Mouse (Mus musculus): ENCODE results near the gene Itprid2. TPM values are rescaled to one million over a fixed set of nuclear protein-coding genes. Genes with fewer than 3 reads are reported as not detected.

Itprid2 gene
- polyA plus RNA-seq, 1 experiment from 2014 or later, result 5.6 TPM

DNA sequence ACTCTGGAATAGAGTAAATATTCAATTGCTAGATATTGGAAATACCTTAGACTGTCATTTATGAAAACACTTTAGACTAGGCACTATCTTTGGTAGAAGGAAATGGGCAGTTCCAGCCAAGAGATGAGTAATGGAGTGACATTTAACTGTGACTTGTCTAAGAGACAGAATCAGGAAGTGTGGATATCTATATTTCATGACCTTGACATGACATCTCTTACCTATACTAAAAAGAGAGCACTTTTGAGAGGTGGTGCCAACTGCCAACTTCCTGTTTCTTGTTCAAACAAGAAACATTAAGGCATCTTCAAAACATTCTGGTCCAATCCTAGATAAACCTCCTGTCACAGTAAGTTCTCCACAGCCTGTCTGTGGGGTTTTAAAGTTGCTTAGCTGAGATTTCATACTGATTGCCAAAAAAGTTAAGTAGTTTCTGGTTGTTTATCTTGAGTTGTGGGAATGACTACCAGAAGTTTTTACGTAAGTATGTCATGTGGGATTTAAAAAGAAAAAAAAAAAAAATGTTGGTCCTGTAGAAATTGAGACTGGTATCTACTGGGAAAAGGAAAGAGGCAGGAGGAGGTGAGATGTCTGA, 42.6 kb downstream of the Itprid2 start:
- no peak overlapping the region for H3K4me3 ChIP-seq
- H3K36me3 ChIP-seq, result peaks cover 10% of the 10 kb centered on the region; the same call in 1 of the 2 replicates
- no peak for ATAC-seq (replicated peaks; ENCODE audit: insufficient number of reproducible peaks, insufficient read depth, low FRiP score, low read depth)
- H3K27me3 ChIP-seq, result no peaks in the 10 kb centered on the region
- H3K9me3 ChIP-seq (replicated peaks), result no peaks in the 10 kb centered on the region
- H3K4me2 ChIP-seq, result no peak overlapping the region
- H3K9ac ChIP-seq, result no peak overlapping the region
- no peak overlapping the region for H3K27ac ChIP-seq
- 59% methylated on average over 1 of the region's 1 CpGs for WGBS
- H3K4me1 ChIP-seq (replicated peaks), result no peaks in the 10 kb centered on the region

DNA sequence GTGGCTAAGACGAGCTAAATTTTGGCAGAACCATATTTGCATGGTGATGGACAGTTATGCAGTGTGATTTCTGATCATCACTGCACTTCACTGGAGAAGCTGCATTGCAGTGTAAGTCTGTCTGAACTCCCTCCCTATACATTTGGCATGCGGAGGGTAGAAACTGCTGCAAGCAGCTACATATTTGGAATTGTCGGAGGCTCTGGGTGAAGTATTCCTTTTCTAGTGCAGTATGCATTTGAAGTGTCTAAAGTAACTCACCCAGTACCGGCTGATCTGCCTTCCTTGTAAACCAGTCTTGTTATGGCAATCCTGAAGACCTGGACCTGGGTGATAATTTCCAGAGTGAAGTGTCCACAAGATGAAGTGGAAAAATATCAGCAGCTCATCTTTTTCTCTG, 46.5 kb downstream of the Itprid2 start:
- 40% methylated on average over 4 of the region's 4 CpGs for WGBS
- Histone ChIP-seq H3K27me3 (no peaks in the 10 kb centered on the region), H3K27ac (no peak overlapping the region), H3K9me3 (replicated peaks) (no peaks in the 10 kb centered on the region), H3K4me3 (no peak overlapping the region), H3K4me1 (replicated peaks) (no peaks in the 10 kb centered on the region), H3K4me2 (no peak overlapping the region), H3K36me3 (no peaks in the 10 kb centered on the region), H3K9ac (no peak overlapping the region)
- no peak for ATAC-seq (replicated peaks; ENCODE audit: insufficient number of reproducible peaks, insufficient read depth, low FRiP score, low read depth)

DNA sequence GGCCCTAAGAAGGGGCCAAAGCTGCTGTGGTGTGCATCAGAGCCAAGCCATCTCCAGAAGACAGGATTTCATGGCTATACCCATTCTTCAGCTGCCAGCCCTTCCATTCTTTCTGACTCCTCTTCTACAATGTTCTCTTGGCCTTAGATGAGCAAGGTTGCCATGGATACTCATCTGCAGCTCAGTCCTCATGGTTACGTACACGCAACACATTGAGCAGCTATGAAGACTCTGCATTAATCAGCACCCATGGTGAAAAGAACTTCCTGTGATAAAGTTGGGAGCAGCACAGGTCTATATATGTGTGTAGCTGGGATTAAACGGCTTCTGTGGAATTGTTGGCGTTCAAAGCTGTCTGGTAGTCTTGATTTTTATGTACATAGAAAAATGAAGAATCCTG, 48.1 kb downstream of the Itprid2 start:
- H3K4me2 ChIP-seq, result no peak overlapping the region
- no peak overlapping the region for H3K4me3 ChIP-seq
- H3K36me3 ChIP-seq, result no peaks in the 10 kb centered on the region
- no peaks in the 10 kb centered on the region for H3K4me1 ChIP-seq (replicated peaks)
- WGBS, result 77% methylated on average over 4 of the region's 4 CpGs
- H3K9ac ChIP-seq, result no peak overlapping the region
- H3K9me3 ChIP-seq (replicated peaks), result no peaks in the 10 kb centered on the region
- H3K27me3 ChIP-seq, result no peaks in the 10 kb centered on the region
- no peak overlapping the region for H3K27ac ChIP-seq
- no peak for ATAC-seq (replicated peaks; ENCODE audit: insufficient number of reproducible peaks, insufficient read depth, low FRiP score, low read depth)

- ATAC-seq (replicated peaks; ENCODE audit: insufficient number of reproducible peaks, insufficient read depth, low FRiP score, low read depth), result no peak
- H3K36me3 ChIP-seq, result no peaks in the 10 kb centered on the region
- H3K27me3 ChIP-seq, result no peaks in the 10 kb centered on the region
- H3K4me1 ChIP-seq (replicated peaks), result no peaks in the 10 kb centered on the region
- 34% methylated on average over 3 of the region's 3 CpGs for WGBS
- no peak overlapping the region for H3K4me2 ChIP-seq
- no peaks in the 10 kb centered on the region for H3K9me3 ChIP-seq (replicated peaks)
- no peak overlapping the region for H3K27ac ChIP-seq
- H3K4me3 ChIP-seq, result no peak overlapping the region
- no peak overlapping the region for H3K9ac ChIP-seq
These were observed 55.7 kb downstream of the Itprid2 start for GRCm38 (mm10) chr2:79690838-79691237.

DNA sequence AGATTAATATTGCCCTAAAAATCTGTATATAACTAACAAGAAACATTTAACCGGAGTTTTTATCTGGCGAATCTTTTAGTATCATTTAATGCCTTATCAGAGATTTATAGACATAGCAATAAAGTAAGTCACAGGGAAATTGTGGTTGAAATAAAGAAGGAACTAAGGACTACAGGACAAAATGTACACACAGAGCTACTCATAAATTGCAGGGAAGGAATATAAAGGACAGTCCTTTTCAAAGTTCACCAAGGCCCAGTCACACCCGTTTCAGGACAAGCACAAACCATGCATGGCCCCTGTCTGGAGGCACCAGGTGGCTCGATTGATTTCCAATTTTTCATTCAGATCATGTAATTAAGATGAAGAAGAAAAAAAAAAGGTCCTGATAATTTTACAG, 60.0 kb downstream of the Itprid2 start:
- no peak overlapping the region for H3K9ac ChIP-seq
- no peaks in the 10 kb centered on the region for H3K4me1 ChIP-seq (replicated peaks)
- ATAC-seq (replicated peaks; ENCODE audit: insufficient number of reproducible peaks, insufficient read depth, low FRiP score, low read depth), result no peak
- no peak overlapping the region for H3K27ac ChIP-seq
- WGBS, result 87% methylated on average over 4 of the region's 4 CpGs
- H3K4me2 ChIP-seq, result no peak overlapping the region
- H3K36me3 ChIP-seq, result no peaks in the 10 kb centered on the region
- H3K4me3 ChIP-seq, result no peak overlapping the region
- no peaks in the 10 kb centered on the region for H3K9me3 ChIP-seq (replicated peaks)
- H3K27me3 ChIP-seq, result no peaks in the 10 kb centered on the region

DNA sequence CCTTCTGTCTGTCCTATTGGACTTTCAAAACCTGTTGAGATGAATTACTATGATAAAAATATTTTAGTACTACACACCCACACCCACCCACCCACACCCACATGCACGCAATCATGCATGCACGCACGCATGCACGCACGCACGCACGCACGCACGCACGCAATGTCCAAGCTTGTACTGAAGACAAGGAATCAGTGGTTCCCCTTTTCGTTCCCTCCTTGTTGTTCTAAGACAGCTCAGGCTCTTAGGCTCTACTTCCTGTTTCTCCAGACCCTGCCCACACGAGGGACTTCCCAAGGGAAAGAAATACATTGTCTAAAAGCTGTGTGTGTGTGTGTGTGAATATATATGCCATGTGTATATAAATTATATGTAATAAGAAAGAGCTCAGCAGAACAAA, 60.8 kb downstream of the Itprid2 start:
- Histone ChIP-seq H3K27me3 (no peaks in the 10 kb centered on the region), H3K9me3 (replicated peaks) (no peaks in the 10 kb centered on the region), H3K27ac (no peak overlapping the region), H3K9ac (no peak overlapping the region), H3K36me3 (no peaks in the 10 kb centered on the region), H3K4me2 (no peak overlapping the region), H3K4me3 (no peak overlapping the region), H3K4me1 (replicated peaks) (no peaks in the 10 kb centered on the region)
- ATAC-seq (replicated peaks; ENCODE audit: insufficient number of reproducible peaks, insufficient read depth, low FRiP score, low read depth), result no peak
- WGBS, result 83% methylated on average over 12 of the region's 12 CpGs

GRCm38 (mm10) chr2:79696478-79697230, 61.5 kb downstream of the Itprid2 start:
- no peaks in the 10 kb centered on the region for H3K4me1 ChIP-seq (replicated peaks)
- H3K4me3 ChIP-seq, result no peak overlapping the region
- H3K4me2 ChIP-seq, result no peak overlapping the region
- 81% methylated on average over 10 of the region's 10 CpGs for WGBS
- no peaks in the 10 kb centered on the region for H3K27me3 ChIP-seq
- no peaks in the 10 kb centered on the region for H3K36me3 ChIP-seq
- no peak overlapping the region for H3K27ac ChIP-seq
- H3K9ac ChIP-seq, result no peak overlapping the region
- no peaks in the 10 kb centered on the region for H3K9me3 ChIP-seq (replicated peaks)
- ATAC-seq (replicated peaks; ENCODE audit: insufficient number of reproducible peaks, insufficient read depth, low FRiP score, low read depth), result no peak

DNA sequence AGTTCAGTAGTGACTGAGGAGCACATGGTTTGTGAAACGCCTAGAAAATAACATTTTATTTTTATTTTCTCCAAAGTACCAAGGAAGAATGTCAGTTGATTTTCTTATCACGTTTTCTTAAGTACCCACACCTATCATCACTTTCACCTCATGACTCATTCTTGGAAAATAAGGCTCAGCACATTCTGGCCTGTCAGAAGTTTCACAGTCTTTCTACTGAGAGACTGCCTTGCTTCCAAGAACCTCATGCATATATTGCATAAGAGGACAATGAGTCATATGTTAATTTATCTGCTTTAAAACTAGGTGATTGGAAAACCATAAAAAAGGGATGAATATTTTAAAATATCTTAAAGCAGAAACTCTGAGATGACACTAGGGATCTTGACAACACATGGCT, 63.0 kb downstream of the Itprid2 start:
- Histone ChIP-seq H3K27ac (no peak overlapping the region), H3K27me3 (no peaks in the 10 kb centered on the region), H3K4me1 (replicated peaks) (no peaks in the 10 kb centered on the region), H3K36me3 (no peaks in the 10 kb centered on the region), H3K9ac (no peak overlapping the region), H3K4me2 (no peak overlapping the region), H3K4me3 (no peak overlapping the region), H3K9me3 (replicated peaks) (no peaks in the 10 kb centered on the region)
- 22% methylated on average over 2 of the region's 2 CpGs for WGBS
- no peak for ATAC-seq (replicated peaks; ENCODE audit: insufficient number of reproducible peaks, insufficient read depth, low FRiP score, low read depth)

- Histone ChIP-seq H3K4me1 (replicated peaks) (0 out of 2 replicates have a peak, but pooled peaks cover 3% of the 10 kb centered on the region), H3K9ac (no peak overlapping the region), H3K4me3 (no peak overlapping the region), H3K27ac (no peak overlapping the region), H3K9me3 (replicated peaks) (no peaks in the 10 kb centered on the region), H3K27me3 (no peaks in the 10 kb centered on the region), H3K36me3 (no peaks in the 10 kb centered on the region), H3K4me2 (no peak overlapping the region)
- ATAC-seq (replicated peaks; ENCODE audit: insufficient number of reproducible peaks, insufficient read depth, low FRiP score, low read depth), result no peak
- 73% methylated on average over 2 of the region's 2 CpGs for WGBS
These were observed 69.6 kb downstream of the Itprid2 start for GRCm38 (mm10) chr2:79704773-79705172.

- WGBS, result 81% methylated on average over 6 of the region's 6 CpGs
- H3K4me1 ChIP-seq (replicated peaks), result 0 out of 2 replicates have a peak, but pooled peaks cover 4% of the 10 kb centered on the region
- H3K9me3 ChIP-seq (replicated peaks), result no peaks in the 10 kb centered on the region
- no peak for ATAC-seq (replicated peaks; ENCODE audit: insufficient number of reproducible peaks, insufficient read depth, low FRiP score, low read depth)
- no peak within 1 kb of the TSS for H3K27ac ChIP-seq
- H3K4me3 ChIP-seq, result no peak within 1 kb of the TSS
- H3K36me3 ChIP-seq, result no peaks in the 10 kb centered on the region
- H3K27me3 ChIP-seq, result no peaks in the 10 kb centered on the region
- H3K4me2 ChIP-seq, result no peak within 1 kb of the TSS
- no peak within 1 kb of the TSS for H3K9ac ChIP-seq
These were observed 72.4 kb downstream of the Itprid2 start, which contains the start of gene Ppp1r1c for GRCm38 (mm10) chr2:79707575-79707974. Gene Ppp1r1c, plus strand, starts transcription at chr2:79707780.

DNA sequence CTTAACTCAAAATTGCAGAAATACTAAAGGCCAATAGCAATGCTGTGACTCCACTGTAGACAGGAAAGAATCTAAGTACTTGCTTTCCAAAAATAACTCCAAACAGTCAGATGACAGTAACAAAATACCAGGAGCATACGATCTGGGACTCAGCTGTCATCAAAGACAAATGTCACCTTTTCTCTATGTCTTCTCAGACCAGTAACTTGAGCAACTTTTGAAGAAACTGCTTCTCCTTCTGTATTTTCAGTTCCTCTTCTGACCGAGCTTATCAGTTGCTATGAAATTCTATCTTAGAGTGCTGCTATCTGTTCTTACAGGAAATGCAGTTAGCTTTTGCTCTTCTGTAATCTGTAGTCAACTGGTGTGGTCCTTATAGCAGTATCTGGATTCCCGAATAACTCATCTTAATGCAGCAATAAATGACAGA, 78.5 kb downstream of the Itprid2 start:
- no peak overlapping the region for H3K4me2 ChIP-seq
- ATAC-seq (replicated peaks; ENCODE audit: insufficient number of reproducible peaks, insufficient read depth, low FRiP score, low read depth), result no peak
- no peak overlapping the region for H3K4me3 ChIP-seq
- H3K27ac ChIP-seq, result no peak overlapping the region
- H3K36me3 ChIP-seq, result no peaks in the 10 kb centered on the region
- WGBS, result 10% methylated on average over 3 of the region's 3 CpGs
- peaks cover 12% of the 10 kb centered on the region for H3K4me1 ChIP-seq (replicated peaks)
- no peaks in the 10 kb centered on the region for H3K9me3 ChIP-seq (replicated peaks)
- no peaks in the 10 kb centered on the region for H3K27me3 ChIP-seq
- no peak overlapping the region for H3K9ac ChIP-seq

- no peak overlapping the region for H3K9ac ChIP-seq
- no peaks in the 10 kb centered on the region for H3K9me3 ChIP-seq (replicated peaks)
- H3K27ac ChIP-seq, result no peak overlapping the region
- 89% methylated on average over 6 of the region's 6 CpGs for WGBS
- no peaks in the 10 kb centered on the region for H3K36me3 ChIP-seq
- no peak overlapping the region for H3K4me2 ChIP-seq
- H3K4me1 ChIP-seq (replicated peaks), result peaks cover 12% of the 10 kb centered on the region
- no peaks in the 10 kb centered on the region for H3K27me3 ChIP-seq
- no peak for ATAC-seq (replicated peaks; ENCODE audit: insufficient number of reproducible peaks, insufficient read depth, low FRiP score, low read depth)
- no peak overlapping the region for H3K4me3 ChIP-seq
These were observed 79.6 kb downstream of the Itprid2 start for GRCm38 (mm10) chr2:79714745-79715144.

Data from heart, embryonic 15.5 days (tissue).